Mouse (Mus musculus) midbrain, embryonic 16.5 days (tissue): ENCODE results near the gene Saa4. TPM values are rescaled to one million over a fixed set of nuclear protein-coding genes. Genes with fewer than 3 reads are reported as not detected.

ENCODE experiments used
- ATAC-seq: fragments of 200-750 bp; cut with Nextera tagmentation; 2 replicates; pipeline ENCODE4 v1.8.0; 2017; ENCODE audit warnings: moderate TSS enrichment
- H3K27ac ChIP-seq: fragments of 300-500 bp; sonication (generic); 2 replicates; pipeline ENCODE4 v1.5.1; 2014; ENCODE audit warnings: mild to moderate bottlenecking, low read length, mixed read lengths
- H3K27me3 ChIP-seq: fragments of 300-500 bp; sonication (generic); 2 replicates; pipeline ENCODE4 v1.6.1; 2014; ENCODE audit warnings: low read depth, low read length, mixed read lengths; ENCODE audit not compliant: control insufficient read depth, insufficient read depth
- H3K36me3 ChIP-seq: fragments of 300-500 bp; sonication (generic); 2 replicates; pipeline ENCODE4 v1.6.1; 2014; ENCODE audit warnings: mild to moderate bottlenecking, low read length, moderate library complexity, mixed read lengths; ENCODE audit not compliant: control insufficient read depth, insufficient read depth
- H3K4me1 ChIP-seq: fragments of 300-500 bp; sonication (generic); 2 replicates; pipeline ENCODE4 v1.6.1; 2014; ENCODE audit warnings: mild to moderate bottlenecking, low read length, mixed read lengths; ENCODE audit not compliant: control insufficient read depth, insufficient read depth
- H3K4me2 ChIP-seq: fragments of 300-500 bp; sonication (generic); 2 replicates; pipeline ENCODE4 v1.6.1; 2014; ENCODE audit warnings: mild to moderate bottlenecking, low read length, mixed read lengths
- H3K4me3 ChIP-seq: fragments of 300-500 bp; sonication (generic); 2 replicates; pipeline ENCODE4 v1.5.1; 2014; ENCODE audit warnings: low read depth, mild to moderate bottlenecking, low read length, moderate library complexity, mixed read lengths
- H3K9ac ChIP-seq: fragments of 300-500 bp; sonication (generic); 2 replicates; pipeline ENCODE4 v1.6.1; 2014; ENCODE audit warnings: low read depth, low read length, mixed read lengths
- H3K9me3 ChIP-seq: fragments of 300-500 bp; sonication (generic); replicated peaks from 2 replicates; pipeline ENCODE4 v1.6.1; 2014; ENCODE audit warnings: mild to moderate bottlenecking, low read length, mixed read lengths; ENCODE audit not compliant: control insufficient read depth, poor library complexity, severe bottlenecking
- WGBS: fragments of 180-500 bp; shearing (Covaris S2); extraction: QIAGEN DNeasy Blood & Tissue Kit; methylation state at CpG from one replicate; pipeline ENCODE4 v1.1.7; 2014; 5-methylcytosine and 5-hydroxymethylcytosine counted together
- polyA plus RNA-seq: library from polyadenylated mRNA; unstranded; fragments of >200 nt; fragmentation: Nextera tagmentation; extraction: Ambion mirVana; gene quantifications from 2 replicates; pipeline ENCODE4 v1.2.1, GENCODE M21; 2015

Saa4 gene
- polyA plus RNA-seq, 1 experiment from 2014 or later, result not detected

DNA sequence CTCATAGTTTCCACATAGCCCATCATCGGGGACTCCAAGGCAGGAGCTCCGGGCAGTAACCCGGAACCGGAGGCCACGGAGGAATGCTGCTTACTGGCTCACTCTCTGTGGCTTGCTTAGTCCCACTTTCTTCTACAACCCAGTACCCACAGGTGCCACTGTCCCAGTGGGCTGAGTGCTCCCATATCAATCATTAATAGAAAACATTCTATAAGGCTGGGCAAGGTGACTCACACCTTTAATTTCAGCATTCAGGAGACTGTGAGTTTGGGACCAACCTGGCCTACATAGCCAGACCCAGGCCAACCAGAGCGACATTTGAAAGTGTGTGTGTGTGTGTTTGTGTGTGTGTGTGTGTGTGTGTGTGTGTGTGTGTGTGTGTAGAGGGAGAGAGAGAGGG is 9.0 kb downstream of the Saa4 start:
- H3K4me1 ChIP-seq, result no peaks in the 10 kb centered on the region
- no peak overlapping the region for H3K9ac ChIP-seq
- no peaks in the 10 kb centered on the region; the same call in 1 of the 2 replicates for H3K27me3 ChIP-seq
- no peak for ATAC-seq
- H3K4me3 ChIP-seq, result no peak overlapping the region
- WGBS, result 89% methylated on average over 6 of the region's 6 CpGs
- no peaks in the 10 kb centered on the region for H3K9me3 ChIP-seq
- H3K36me3 ChIP-seq, result no peaks in the 10 kb centered on the region
- H3K4me2 ChIP-seq, result no peak overlapping the region
- H3K27ac ChIP-seq, result no peak overlapping the region

DNA sequence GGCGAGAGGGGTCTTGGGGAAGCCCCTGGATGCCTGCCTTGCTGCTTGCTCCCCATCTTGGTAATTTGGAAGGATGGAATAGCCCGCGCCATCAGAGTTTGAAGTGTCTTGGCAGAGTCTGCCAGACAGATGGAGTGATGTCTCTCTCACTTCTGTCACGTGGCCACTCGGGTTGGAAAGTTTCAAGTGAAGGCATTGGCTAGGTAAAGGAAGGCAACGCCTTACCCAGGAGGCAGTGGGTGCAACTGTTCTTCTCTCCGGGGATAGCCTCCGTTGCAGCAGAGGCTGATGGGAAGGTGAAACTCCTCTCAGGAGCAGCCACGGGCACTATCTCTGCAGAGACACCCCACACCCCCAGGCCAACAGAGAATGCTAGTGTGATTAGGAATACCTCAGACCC is 11.9 kb downstream of the Saa4 start:
- H3K4me3 ChIP-seq, result no peak overlapping the region
- no peaks in the 10 kb centered on the region for H3K36me3 ChIP-seq
- no peaks in the 10 kb centered on the region for H3K4me1 ChIP-seq
- H3K27me3 ChIP-seq, result no peaks in the 10 kb centered on the region; the same call in 1 of the 2 replicates
- ATAC-seq, result no peak
- 76% methylated on average over 9 of the region's 9 CpGs for WGBS
- no peaks in the 10 kb centered on the region for H3K9me3 ChIP-seq
- no peak overlapping the region for H3K9ac ChIP-seq
- no peak overlapping the region for H3K4me2 ChIP-seq
- no peak overlapping the region for H3K27ac ChIP-seq

DNA sequence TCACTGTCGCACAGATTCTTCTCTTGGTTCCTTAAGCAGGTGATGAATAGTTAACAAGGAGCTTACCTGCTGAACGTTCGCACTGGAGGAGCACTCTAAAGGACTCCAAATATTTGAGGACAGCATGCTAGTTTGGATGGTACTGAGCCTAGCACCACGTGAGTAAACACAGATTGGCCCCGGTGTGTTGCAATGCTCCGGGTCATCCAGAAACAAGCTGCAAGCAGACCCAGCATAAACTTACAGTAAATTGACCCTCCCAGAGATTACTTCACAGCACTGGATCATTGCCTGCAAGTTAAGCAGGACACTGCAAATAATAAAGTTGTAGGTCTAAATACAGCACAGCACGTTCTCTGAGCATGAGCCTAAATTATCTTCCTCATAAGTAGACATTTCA is 12.9 kb downstream of the Saa4 start:
- Histone ChIP-seq H3K9ac (no peak overlapping the region), H3K4me1 (no peaks in the 10 kb centered on the region), H3K36me3 (no peaks in the 10 kb centered on the region), H3K4me3 (no peak overlapping the region), H3K4me2 (no peak overlapping the region), H3K27me3 (no peaks in the 10 kb centered on the region; the same call in 1 of the 2 replicates), H3K9me3 (no peaks in the 10 kb centered on the region), H3K27ac (no peak overlapping the region)
- no peak for ATAC-seq
- WGBS, result 85% methylated on average over 7 of the region's 7 CpGs

- 84% methylated on average over 7 of the region's 7 CpGs for WGBS
- Histone ChIP-seq H3K36me3 (no peaks in the 10 kb centered on the region), H3K27me3 (no peaks in the 10 kb centered on the region; the same call in 1 of the 2 replicates), H3K27ac (no peak overlapping the region), H3K9ac (no peak overlapping the region), H3K4me3 (no peak overlapping the region), H3K4me2 (no peak overlapping the region), H3K4me1 (no peaks in the 10 kb centered on the region), H3K9me3 (no peaks in the 10 kb centered on the region)
- ATAC-seq, result no peak
Observed at GRCm38 (mm10) chr7:46718591-46719270, 13.7 kb downstream of the Saa4 start.

DNA sequence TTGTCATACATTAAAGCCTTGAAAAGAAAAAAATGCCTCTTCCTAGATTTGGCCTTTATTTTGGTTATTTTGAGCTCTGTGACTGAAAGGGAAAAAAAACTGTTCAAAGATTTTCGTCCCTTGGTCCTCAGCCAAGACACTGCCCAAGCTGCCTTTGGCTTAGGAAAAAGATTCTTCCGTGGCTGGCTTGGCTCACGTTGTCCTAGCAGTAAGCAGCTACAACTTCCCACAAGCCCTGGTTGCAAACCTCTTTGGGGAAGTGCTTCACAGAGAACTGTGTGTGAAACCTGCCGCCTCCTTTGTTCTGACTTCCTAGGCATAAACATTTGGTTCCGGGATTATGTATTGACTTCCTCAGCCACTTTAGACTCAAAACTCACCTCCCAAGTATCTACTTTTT is 15.5 kb downstream of the Saa4 start:
- Histone ChIP-seq H3K9ac (no peak overlapping the region), H3K9me3 (no peaks in the 10 kb centered on the region), H3K36me3 (no peaks in the 10 kb centered on the region), H3K4me3 (no peak overlapping the region), H3K27me3 (no peaks in the 10 kb centered on the region; the same call in 1 of the 2 replicates), H3K4me1 (no peaks in the 10 kb centered on the region), H3K27ac (no peak overlapping the region), H3K4me2 (no peak overlapping the region)
- no peak for ATAC-seq
- WGBS, result 66% methylated on average over 5 of the region's 5 CpGs

GRCm38 (mm10) chr7:46715600-46715999 is 16.8 kb downstream of the Saa4 start, which contains the start of gene Saa3:
TSS of gene Saa3 (minus strand) at chr7:46715700.
- Histone ChIP-seq H3K4me3 (no peak within 1 kb of the TSS), H3K4me2 (no peak within 1 kb of the TSS), H3K27ac (no peak within 1 kb of the TSS), H3K36me3 (no peaks in the 10 kb centered on the region), H3K9me3 (no peaks in the 10 kb centered on the region), H3K27me3 (no peaks in the 10 kb centered on the region; the same call in 1 of the 2 replicates), H3K9ac (no peak within 1 kb of the TSS), H3K4me1 (no peaks in the 10 kb centered on the region)
- WGBS, result 96% methylated on average over 5 of the region's 5 CpGs
- ATAC-seq, result no peak

DNA sequence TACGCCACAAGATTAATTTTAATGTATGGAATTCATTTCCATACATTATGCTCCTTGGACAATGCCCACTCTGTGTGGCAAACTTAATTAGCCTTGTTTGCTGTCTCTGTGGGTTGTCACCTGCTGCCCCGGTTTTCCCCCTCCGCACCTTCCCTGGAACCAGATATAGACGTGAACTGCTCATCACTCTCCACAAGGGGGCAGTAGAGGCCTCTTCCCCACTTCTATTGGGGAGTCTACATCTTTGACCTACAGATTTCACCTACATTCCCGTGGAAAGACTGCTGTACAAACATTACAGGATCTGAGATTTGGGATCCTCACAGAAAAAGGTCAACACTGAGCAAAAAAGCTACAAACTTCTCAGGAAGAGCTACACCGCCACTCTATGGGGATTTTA is 17.9 kb downstream of the Saa4 start:
- Histone ChIP-seq H3K9ac (no peak overlapping the region), H3K27ac (no peak overlapping the region), H3K27me3 (no peaks in the 10 kb centered on the region), H3K4me3 (no peak overlapping the region), H3K4me1 (peaks cover 3% of the 10 kb centered on the region), H3K4me2 (no peak overlapping the region), H3K9me3 (no peaks in the 10 kb centered on the region), H3K36me3 (no peaks in the 10 kb centered on the region)
- 28% methylated on average over 6 of the region's 6 CpGs for WGBS
- no peak for ATAC-seq

- Histone ChIP-seq H3K4me2 (no peak overlapping the region), H3K36me3 (no peaks in the 10 kb centered on the region), H3K4me3 (no peak overlapping the region), H3K27ac (no peak overlapping the region), H3K4me1 (peaks cover 7% of the 10 kb centered on the region), H3K9ac (no peak overlapping the region), H3K9me3 (no peaks in the 10 kb centered on the region), H3K27me3 (no peaks in the 10 kb centered on the region)
- no peak for ATAC-seq
- WGBS, result 71% methylated on average over 6 of the region's 6 CpGs
Observed at GRCm38 (mm10) chr7:46712250-46712649, 20.2 kb downstream of the Saa4 start.

DNA sequence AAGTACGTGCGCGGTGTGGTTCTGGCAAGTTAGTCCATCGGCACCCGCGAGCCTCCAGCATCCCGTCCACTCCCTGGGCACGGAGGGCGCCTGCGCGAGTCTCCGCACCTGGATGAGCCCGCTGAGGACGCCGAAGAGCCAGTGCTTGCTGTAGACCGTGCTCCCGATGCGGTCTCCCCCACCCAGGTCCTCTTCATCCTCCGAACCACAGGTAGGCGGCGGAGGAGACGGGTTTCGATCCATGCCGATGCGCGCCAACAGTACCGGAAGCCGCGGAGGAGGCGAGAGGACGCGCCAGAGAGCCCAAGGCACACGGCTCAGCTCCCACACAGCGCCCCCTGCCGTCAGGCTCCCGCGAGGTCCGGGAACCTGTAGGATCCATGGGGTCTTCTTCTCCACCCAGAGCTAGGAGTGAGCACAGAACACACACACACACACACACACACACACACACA is 22.0 kb downstream of the Saa4 start, which contains the start of gene Saal1:
Saal1 (minus strand) TSS at position 291 of the 455 bp plus-strand sequence.
- Histone ChIP-seq H3K9ac (peak within 1 kb of the TSS; percentile 92), H3K36me3 (no peaks in the 10 kb centered on the region), H3K4me2 (peak within 1 kb of the TSS; percentile 52), H3K27ac (peak within 1 kb of the TSS; percentile 85), H3K4me1 (peaks cover 7% of the 10 kb centered on the region), H3K9me3 (no peaks in the 10 kb centered on the region), H3K27me3 (no peaks in the 10 kb centered on the region), H3K4me3 (peak within 1 kb of the TSS; percentile 82)
- WGBS, result under 1% methylated on average over 38 of the region's 38 CpGs
- peak; percentile 98 for ATAC-seq
